Mouse (Mus musculus) E14TG2a.4 (cell line): ENCODE measurements at regions not wholly inside any gene's neighbourhood (a gene's known extent, or its start where the extent isn't known, plus 50 kb on each side); places are given as distances from the start of the nearest gene placed in this dataset.

Experiments
- CTCF ChIP-seq: conservative IDR thresholded peaks from 2 replicates; pipeline ENCODE4 v1.5.1; 2014; ENCODE audit warnings: low read length
- POU5F1 ChIP-seq: IDR thresholded peaks from 2 replicates; pipeline ENCODE4 v1.6.1; 2014; ENCODE audit warnings: low read length, borderline replicate concordance

DNA sequence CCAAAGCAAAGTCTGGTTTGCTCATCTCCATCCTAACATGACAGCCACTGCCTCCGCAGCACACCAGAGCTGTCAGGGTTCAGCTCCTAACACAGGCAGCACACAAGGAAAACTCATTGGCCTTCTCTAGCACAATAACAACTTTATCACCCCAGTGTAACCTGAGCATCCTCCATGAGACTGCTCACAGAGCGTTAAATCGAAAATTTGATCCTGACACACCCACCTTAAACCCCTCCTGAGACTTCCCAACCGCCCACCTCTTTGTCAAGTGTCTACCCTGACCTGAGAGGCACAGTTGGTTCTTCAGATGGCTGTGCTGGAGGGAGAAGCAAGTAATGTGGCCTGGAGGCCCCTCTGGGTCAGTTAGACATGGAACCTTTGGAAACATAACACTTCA, 67.7 kb upstream of the Slc22a22 start:
- TF ChIP-seq CTCF (no peak), POU5F1 (no peak)
